Mouse (Mus musculus): ENCODE data around the gene Gipr.
A peak's percentile ranks its signal among the peaks of the same experiment; 100 is the strongest.

Gene Gipr

DNA sequence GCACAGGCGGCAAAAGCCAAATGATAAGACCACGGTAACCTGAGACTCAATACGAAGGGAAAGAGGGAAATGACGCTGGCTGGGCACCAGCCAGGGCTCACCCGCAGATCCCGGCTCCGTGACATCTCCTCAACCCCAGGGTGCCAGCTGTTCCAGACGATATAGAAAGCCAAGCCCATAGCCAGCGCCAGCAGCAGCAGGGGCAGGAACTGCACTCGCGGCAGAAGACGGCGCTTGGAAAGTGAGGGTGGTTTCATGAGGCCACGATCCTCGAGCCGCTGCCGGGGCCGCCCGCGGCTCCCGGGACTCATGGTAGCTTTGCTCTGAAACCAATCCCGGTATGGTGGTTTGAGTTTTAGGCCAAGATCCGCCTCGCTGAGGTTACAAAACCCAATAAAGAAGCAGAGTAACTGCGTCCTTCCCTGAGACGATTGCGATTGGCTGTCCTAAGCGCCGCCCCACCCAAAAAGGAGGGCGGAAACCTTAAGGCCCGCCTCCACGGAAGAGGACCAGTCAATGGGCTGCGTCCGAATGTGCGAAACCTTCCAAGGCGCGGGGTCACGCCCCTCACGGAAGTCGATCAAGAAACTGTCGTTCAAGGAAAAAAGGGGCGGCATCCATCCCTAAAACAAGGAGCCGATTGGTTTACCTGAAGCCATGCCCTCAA lies 16.9 kb downstream of the Gipr start, which contains the start of gene Qpctl:
Gene Qpctl (minus strand): TSS at position 417 of the 667 bp plus-strand sequence.
- DNase-seq (ENCODE audit: low read depth, low spot score), result peak; percentile 99

DNA sequence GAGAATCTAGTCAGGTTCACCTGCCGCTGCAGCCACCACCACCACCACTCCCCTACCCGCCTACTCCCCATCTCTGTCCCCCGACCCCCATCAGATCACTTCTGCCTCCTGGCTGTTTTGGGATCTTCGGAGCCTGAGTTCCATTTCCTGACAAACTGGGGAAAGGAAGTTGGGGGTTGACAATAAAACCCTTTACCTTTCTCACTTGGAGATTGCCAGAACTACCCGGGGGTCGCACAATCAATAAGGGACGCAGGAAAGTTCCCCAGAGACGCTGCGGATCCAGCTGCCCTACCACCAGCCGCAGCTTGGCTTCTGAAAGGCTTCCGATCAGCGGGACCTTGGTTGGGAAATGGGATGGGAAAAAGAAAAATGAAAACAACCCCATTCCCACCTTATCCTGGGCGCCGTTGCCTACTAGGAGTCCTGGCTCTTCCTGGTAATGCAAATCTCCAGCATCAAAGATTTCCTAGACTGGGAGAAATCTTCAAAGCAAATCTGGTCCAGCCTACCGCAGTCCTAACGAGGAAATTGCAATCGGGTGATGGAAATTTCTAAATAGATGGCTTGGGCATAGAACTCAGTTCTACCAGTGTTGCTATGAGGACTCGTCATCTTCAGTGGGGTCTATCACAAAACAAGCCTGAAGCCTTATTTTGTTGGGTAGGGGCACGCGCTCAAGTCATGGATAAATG lies 17.6 kb downstream of the Gipr start:
- no peak for DNase-seq (ENCODE audit: low read depth, low spot score)

DNA sequence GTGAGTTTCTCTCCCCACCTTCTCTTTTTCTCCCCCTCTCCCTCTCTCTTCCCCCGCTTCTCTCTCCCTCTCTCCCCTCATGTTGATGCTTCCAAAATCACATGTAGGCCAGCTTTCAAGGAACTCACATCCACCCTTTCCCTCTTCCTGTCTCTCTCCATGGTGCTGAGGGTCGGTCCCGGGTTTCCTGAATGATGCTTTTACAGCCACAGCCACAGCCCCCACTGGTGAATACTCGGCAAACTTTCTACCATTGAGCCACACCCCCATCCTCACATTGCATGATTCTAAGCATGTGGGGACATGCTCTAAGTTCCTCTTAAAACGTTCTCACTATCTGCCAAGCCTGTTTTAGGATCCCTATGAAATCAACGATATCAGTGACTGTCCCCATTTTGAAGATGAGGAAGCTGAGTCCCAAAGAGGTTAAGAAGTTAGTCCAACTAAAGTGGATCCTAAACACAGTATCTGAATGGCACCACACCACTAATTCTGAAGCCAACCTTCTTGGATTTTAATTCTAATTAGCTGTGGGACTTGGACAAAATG lies 18.4 kb downstream of the Gipr start:
- no peak for DNase-seq (ENCODE audit: low read depth, low spot score)

DNA sequence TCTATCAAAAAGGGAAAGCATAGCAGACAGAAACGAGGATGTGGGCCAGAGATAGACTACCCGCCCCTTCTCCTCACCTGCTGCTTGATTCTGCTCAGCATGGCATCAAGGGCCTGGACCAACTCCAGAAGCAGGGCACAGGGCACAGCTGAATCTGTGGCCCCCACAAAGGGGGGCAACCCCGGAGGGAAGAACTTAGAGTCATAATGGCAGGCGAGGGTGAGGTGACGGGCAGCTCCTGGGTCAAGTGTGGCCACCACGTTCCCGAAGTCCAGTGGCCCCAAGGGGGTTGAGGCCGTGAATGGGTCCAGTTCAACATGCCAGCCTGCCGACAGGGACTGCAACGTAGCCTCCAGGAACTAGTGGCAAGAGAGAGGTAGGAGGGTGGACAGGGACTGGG lies 19.1 kb downstream of the Gipr start:
- no peak for DNase-seq (ENCODE audit: low read depth, low spot score)

DNA sequence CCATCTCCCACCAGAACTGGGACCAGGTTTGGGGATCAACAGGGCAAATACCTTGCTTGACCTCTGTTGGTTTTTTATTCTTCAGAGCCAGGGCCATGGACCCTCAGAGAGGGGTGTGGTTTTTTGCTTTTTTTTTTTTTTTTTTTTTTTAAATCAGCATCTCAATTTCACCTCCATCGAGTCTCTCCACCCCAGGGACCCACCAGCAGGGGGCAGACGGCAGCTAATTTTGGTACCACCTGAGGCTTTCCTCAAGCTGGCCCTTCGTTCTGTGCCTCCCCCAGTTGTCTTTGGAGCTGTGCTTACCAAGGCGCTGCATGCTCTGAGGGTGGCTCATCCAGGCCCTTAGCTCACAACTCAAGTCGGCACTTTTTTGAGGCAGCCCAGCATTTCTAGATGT lies 28.5 kb downstream of the Gipr start:
- no peak for DNase-seq (ENCODE audit: low read depth, low spot score)

DNA sequence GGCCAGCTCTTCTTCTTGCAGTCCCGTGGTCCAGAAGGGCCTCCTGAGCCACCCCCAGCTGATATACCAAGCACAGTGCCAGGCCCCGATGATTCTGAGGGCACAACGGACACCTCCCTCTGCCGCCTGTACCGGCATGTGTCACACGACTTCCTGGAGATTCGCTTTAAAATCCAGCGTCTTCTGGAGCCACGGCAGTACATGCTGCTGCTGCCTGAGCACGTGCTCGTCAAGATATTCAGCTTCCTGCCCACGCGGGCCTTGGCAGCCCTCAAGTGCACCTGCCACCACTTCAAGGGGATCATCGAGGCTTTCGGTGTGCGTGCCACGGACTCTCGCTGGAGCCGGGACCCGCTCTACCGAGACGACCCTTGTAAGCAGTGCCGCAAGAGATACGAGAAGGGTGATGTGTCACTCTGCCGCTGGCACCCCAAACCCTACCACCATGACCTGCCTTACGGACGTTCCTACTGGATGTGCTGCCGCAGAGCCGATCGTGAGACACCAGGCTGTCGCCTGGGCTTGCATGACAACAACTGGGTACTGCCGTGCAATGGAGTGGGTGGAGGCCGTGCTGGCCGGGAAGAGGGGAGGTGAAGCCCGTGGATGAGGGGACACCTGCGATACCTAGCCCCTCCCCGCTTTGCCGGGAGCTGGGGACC lies 29.1 kb downstream of the Gipr start:
- no peak for DNase-seq (ENCODE audit: low read depth, low spot score)

DNA sequence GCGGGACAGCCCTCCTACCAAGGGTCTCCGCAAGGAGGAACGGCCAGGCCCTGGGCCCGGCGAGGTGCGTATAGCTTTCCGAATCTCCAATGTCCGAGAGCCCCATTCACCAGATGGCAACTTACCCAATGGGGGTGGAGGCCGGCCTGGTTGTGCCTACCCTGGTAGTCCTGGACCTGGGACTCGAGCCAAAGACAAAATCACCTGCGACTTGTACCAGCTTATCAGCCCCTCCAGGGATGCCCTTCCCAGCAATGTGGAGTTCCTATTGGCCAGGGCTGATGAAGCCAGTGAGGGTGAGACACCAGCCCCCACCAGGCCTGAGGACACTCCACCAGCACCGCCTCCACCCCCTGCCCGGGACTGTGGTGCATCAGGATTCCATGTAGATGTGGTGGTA lies 29.8 kb downstream of the Gipr start:
- DNase-seq (ENCODE audit: low read depth, low spot score), result no peak

DNA sequence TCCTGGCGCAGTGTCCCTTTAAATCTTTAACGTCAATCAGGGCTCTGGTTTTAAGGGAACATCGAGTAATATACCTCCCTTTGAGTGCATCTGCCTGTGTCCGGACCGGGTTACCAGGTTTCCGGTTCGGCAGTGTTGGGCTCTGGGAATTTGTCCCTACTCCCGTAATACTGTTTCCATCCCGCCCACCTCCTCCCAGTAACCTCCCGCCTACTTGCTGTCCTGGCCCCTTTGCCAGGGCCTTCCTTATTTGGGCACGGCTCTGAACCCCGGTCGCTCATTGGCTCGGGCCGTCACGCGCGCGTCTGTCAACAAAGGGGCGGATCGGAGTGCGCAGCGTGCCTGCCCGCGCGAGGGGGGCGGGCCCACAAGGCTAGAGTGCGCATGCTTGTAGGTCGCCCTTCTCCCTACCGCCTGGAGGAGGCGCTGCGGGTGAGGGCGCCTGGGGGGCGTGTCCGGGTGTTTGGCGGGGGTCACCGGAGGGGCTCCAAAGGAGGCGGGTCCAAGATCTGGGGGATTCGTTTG lies 34.5 kb downstream of the Gipr start:
- DNase-seq (ENCODE audit: low read depth, low spot score), result peak; percentile 97

DNA sequence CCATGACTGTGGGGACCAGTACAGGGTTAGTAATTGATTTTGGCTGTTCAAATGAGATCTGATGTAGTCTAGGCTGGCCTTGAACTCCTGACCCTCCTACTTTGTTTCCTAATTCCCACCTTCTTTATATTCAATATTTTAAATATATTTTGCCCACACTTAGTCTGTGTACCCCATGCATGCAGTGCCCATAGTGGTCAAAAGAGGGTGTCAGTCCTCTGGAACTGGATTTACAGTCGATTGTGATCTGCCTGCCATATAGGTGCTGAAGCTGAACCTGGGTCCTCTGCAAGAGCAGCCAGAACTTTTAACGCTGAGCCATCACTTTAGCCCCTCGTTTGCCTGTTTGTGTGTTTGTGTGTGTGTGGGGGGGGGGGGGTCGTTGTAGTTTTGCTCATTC lies 35.3 kb downstream of the Gipr start:
- DNase-seq (ENCODE audit: low read depth, low spot score), result no peak

DNA sequence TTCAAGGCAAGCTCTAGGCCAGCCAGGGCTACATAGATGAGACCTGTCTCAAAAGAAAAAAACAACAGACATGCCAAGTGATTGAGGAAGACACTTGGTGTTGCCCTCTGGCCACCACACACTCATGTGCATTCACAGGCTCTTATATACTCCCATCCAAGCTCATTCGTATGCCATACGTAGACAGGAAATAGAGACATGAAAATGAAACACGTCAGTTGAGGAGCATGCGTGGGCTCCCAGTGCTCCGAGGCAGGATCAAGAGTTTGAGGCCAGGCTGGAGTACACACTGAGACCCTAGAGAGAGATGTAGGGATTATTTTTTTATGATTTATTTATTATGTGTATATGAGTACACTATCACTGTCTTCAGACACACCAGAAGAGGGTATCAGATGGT lies 36.5 kb downstream of the Gipr start:
- no peak for DNase-seq (ENCODE audit: low read depth, low spot score)

DNA sequence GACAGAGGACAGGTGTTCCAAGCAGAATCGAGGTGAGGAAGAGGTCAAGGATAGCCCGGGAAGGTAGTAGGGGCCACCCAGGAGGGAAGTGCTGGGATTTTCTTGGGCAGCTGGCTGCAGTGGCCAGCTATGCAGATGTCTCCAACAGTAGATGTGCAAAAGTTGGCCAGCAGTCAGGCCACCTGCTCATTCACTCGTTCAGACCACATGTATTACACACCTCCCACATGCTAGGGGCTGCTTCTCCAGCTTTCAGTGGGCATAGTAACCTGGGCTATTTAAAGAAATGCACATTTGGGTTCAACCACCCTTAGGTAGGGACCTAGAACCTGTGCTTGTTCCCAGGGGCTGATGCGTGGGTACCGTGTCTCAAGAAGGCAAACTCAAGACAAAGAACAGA lies 38.2 kb downstream of the Gipr start:
- no peak for DNase-seq (ENCODE audit: low read depth, low spot score)

DNA sequence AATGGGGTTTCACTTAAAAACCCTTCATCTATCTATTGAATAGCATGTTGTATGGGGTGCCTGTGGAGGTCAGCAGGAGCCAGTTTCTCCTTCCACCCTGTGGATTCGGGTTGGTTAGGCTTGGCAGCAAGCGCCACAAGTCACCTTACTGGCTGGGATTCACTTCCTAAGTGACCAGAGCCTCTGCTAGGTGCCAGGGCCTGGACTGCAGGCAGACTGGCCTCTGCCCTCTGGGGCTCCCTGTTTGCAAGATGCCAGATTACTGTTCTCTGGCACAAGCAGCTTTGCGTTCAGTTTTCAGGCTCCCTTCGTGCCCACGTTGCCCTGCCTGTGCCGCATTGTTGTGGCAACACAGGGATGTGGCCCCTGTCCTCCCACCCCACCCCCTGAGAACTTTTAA lies 41.2 kb downstream of the Gipr start:
- no peak for DNase-seq (ENCODE audit: low read depth, low spot score)

DNA sequence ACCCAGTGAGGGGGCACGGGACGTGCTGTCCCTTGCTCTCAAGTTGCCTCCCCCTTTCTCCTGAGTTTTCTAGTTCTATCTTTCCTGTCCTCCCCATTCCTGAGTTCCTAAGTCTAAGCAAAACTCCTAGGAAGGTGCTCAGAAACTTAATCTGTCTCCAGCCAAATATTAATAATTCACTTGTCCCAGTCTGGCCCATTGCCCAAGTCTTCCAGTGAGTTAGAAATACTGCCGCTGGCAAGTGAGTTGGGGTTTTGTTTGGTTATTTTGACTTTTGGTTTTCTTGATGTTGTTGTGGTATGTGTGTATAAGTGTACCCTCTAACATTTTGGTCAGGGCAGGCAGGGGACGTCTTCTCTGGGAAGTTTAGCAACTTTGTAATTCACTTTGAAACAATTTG lies 44.2 kb downstream of the Gipr start:
- no peak for DNase-seq (ENCODE audit: low read depth, low spot score)

DNA sequence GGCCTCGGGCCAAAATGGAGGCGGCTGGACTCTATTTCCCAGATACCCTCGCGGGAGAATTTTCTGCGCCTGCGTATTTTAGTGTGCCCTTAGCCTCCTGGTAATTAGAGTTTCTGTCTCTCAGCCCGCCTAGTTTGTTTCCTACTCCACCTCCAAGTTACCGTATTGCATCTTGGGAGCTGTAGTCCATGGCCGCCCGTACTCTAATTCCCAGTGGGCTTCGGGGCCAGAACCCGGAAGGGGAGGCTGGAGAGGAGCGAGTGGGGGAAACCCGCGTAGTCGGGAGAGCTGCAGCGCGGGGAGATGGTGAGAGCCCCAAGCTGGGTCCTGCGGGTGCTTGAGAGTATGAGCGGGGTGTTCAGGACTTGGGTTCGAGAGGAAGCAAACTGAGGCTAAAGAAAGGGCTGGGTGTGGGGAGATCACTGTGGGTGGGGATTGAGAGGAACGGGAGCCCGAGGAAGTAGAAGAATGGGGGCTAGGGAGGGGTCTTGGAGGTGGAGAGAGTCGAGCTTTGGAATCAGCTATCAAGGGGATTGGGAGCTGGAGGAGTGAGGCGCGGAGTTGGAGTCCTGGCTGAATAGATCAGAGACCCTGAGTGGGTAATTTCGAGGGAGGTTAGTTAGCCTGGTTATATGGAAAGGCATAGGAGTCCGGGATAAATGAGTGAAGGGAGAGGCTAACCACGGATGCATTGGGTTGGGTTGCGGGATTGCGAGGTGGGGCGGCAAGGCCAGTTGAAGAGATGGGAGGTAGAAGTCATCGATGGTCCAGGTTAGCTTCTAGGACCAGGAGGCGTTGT lies 46.1 kb downstream of the Gipr start, which contains the start of gene Fbxo46:
Gene Fbxo46 (plus strand): TSS at position 229 of the 799 bp plus-strand sequence.
- DNase-seq (ENCODE audit: low read depth, low spot score), result peak; percentile 97

DNA sequence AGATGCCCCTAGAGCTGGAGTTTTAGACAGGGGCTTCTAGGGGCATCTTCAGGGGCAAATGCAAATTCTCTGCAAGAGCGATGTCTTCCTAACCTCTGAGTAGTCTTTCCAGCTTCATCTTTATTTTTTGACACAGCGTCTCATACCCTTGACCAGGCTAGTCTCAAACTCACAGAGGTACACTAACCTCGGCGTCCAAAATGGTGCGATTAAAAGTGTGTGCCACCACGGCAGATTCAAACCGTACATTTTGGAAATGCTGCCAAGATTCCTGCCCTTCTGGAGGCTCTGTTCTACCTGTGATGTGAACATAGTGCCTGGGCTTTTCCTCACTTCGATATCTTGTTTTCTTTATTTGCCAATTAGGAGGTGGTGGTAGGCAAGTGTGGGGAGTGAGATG lies 46.8 kb downstream of the Gipr start:
- DNase-seq (ENCODE audit: low read depth, low spot score), result no peak

DNA sequence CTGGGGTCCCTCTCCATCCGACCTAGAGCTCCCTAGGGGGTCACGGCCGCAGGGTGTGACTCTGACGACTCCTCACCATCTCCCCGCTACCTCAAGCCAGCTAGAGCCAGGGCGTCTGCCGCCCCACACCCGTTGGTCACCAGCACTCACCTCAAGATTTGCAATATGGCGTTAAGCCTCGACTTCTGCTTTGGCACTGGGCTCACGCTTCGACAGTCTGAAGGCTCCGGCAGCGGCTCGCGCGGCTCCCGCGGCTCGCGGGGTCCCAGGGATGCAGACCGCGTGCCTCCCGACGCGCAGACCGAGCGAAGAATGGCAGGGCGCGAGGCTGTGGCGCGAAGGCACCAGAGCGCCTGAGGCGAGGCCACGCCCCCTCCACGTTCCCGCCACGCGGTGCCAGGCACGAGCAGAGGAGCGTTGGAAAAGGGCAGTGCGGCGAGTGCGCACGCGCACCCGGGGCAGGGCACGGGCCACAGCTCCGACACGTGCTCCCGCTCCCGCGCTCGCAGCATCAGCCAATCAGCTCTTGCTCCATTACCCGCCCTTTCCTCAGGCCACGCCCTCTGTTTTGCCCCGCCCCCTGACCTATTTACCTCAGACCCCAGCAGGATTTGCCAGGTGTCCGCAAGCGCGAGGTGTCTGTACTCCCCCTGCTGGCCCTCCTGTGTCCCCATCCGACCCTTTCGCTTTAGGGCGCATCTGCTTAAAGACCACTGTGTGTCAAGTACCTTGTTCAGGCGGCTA lies 47.7 kb downstream of the Gipr start, which contains the start of gene Gm4969:
Gene Gm4969 (minus strand): TSS at position 341 of the 744 bp plus-strand sequence.
- peak; percentile 56 for DNase-seq (ENCODE audit: low read depth, low spot score)

DNA sequence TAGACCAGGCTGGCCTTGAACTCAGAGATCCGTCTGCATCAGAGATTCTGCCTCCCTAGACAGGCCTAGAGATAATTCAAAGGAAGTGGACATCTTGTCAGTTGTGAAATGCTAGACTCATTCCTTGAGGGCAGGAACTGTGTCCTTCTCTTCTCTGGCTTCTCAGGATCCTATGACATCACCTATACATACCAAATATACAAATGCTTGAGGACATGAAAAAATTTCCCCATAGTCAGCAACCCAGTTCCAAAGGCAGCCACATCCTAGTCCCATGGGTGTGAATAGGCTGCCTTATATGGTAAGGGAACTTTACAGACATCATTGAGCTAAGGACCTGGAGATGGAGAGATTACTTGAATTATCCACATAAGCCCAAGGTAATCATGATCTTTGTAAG lies 56.4 kb downstream of the Gipr start:
- DNase-seq (ENCODE audit: low read depth, low spot score), result no peak

DNA sequence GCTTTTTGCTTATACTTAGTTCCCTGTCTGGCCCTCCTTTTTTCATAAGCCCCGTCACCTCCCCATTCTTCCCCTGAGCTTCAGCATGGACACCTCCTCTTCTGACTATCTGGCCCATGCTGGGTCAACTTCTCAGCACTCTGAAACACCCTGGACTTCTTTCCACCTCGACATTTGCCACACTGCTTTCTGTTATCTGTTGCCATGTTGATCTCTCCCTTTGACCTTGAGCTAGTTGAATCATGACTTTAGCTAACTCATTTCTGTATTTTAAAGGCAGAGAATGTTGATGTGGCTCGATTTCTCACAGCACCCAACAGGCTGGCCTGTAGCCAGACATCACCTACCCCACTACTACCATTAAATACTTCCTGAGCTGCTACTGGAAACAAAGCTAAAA lies 58.5 kb downstream of the Gipr start:
- no peak for DNase-seq (ENCODE audit: low read depth, low spot score)

Measured in forelimb bud, embryonic 11.5 days (tissue).